Mouse (Mus musculus): ENCODE measurements around the gene Clec2l. TPM values are rescaled to one million over a fixed set of nuclear protein-coding genes. Genes with fewer than 3 reads are reported as not detected.
"Not testable (repeated sequence)": the region's sequence is repeated elsewhere in the genome, so short reads cannot be mapped to it uniquely, and the experiment has no call there.

Gene Clec2l
- total and polyA plus RNA-seq, 3 experiments, result 0.52 to 5.9 (median 0.84) TPM

- 75% methylated on average over 3 of the region's 3 CpGs for WGBS
- TF ChIP-seq CTCF (IDR thresholded peaks at IDR 0.05), result peak; percentile 34
- no peak for TF ChIP-seq POLR2A (IDR thresholded peaks at IDR 0.05; ENCODE audit: insufficient read depth, low read depth, low read length)
- H3K79me2 ChIP-seq (replicated peaks; ENCODE audit: control insufficient read depth, insufficient read depth, low read length), result no peaks in the 10 kb centered on the region
- intact Hi-C loops (cut with DNase I), result no loop called here
- H3K36me3 ChIP-seq (ENCODE audit: control insufficient read depth, insufficient read depth, low read length), result no peaks in the 10 kb centered on the region
- H3K4me1 ChIP-seq (ENCODE audit: control insufficient read depth, insufficient read depth, low read length), result no peaks in the 10 kb centered on the region
- no peaks in the 10 kb centered on the region for H3K27me3 ChIP-seq (ENCODE audit: control insufficient read depth, insufficient read depth, low read length)
- H3K4me3 ChIP-seq, result no peak overlapping the region
- no peak overlapping the region for H3K9ac ChIP-seq (ENCODE audit: low read depth, low read length)
- H3K27ac ChIP-seq, result no peak overlapping the region
- DNase-seq, result no peak
Observed at GRCm38 (mm10) chr6:38649545-38649944, 13.3 kb upstream of the Clec2l start.

- Histone ChIP-seq H3K4me1 (ENCODE audit: control insufficient read depth, insufficient read depth, low read length) (no peaks in the 10 kb centered on the region), H3K27ac (no peak overlapping the region), H3K79me2 (replicated peaks; ENCODE audit: control insufficient read depth, insufficient read depth, low read length) (no peaks in the 10 kb centered on the region), H3K9ac (ENCODE audit: low read depth, low read length) (no peak overlapping the region), H3K4me3 (no peak overlapping the region), H3K36me3 (ENCODE audit: control insufficient read depth, insufficient read depth, low read length) (no peaks in the 10 kb centered on the region), H3K27me3 (ENCODE audit: control insufficient read depth, insufficient read depth, low read length) (no peaks in the 10 kb centered on the region)
- TF ChIP-seq CTCF (IDR thresholded peaks at IDR 0.05) (peak; percentile 95), POLR2A (IDR thresholded peaks at IDR 0.05; ENCODE audit: insufficient read depth, low read depth, low read length) (no peak)
- 36% methylated on average over 14 of the region's 14 CpGs for WGBS
- peak; percentile 56 to 64 for DNase-seq
- intact Hi-C loops (cut with DNase I), result loop anchor here (1.0 to 5.0 kb wide), 3 partner anchors 45 to 417 kb away; no protein-coding TSS in a partner anchor
Observed at GRCm38 (mm10) chr6:38650263-38650937, 12.5 kb upstream of the Clec2l start.

GRCm38 (mm10) chr6:38661626-38662025 is 1.2 kb upstream of the Clec2l start:
- Histone ChIP-seq H3K27ac (no peak overlapping the region), H3K27me3 (ENCODE audit: control insufficient read depth, insufficient read depth, low read length) (peaks cover 1% of the 10 kb centered on the region; the same call in 1 of the 2 replicates), H3K9ac (ENCODE audit: low read depth, low read length) (no peak overlapping the region), H3K4me3 (no peak overlapping the region), H3K79me2 (replicated peaks; ENCODE audit: control insufficient read depth, insufficient read depth, low read length) (no peaks in the 10 kb centered on the region), H3K36me3 (ENCODE audit: control insufficient read depth, insufficient read depth, low read length) (no peaks in the 10 kb centered on the region), H3K4me1 (ENCODE audit: control insufficient read depth, insufficient read depth, low read length) (no peaks in the 10 kb centered on the region)
- whole genome bisulfite sequencing, result 91% methylated on average over 4 of the region's 4 CpGs
- no peak for DNase-seq
- intact Hi-C loops (cut with DNase I), result no loop called here
- TF ChIP-seq EP300 (IDR thresholded peaks at IDR 0.05; ENCODE audit: insufficient read depth, low read depth, low read length) (no peak), CTCF (IDR thresholded peaks at IDR 0.05) (no peak), POLR2A (IDR thresholded peaks at IDR 0.05; ENCODE audit: insufficient read depth, low read depth, low read length) (no peak)

GRCm38 (mm10) chr6:38669580-38669979 is 6.7 kb downstream of the Clec2l start:
- no peak for DNase-seq

GRCm38 (mm10) chr6:38670488-38670887 is 7.6 kb downstream of the Clec2l start:
- H3K79me2 ChIP-seq (replicated peaks; ENCODE audit: control insufficient read depth, insufficient read depth, low read length); intact Hi-C loops (cut with DNase I); H3K9ac ChIP-seq (ENCODE audit: low read depth, low read length); H3K27me3 ChIP-seq (ENCODE audit: control insufficient read depth, insufficient read depth, low read length); H3K4me1 ChIP-seq (ENCODE audit: control insufficient read depth, insufficient read depth, low read length); H3K27ac ChIP-seq; DNase-seq; H3K4me3 ChIP-seq; H3K36me3 ChIP-seq (ENCODE audit: control insufficient read depth, insufficient read depth, low read length): not testable (repeated sequence)
- 95% methylated on average over 1 of the region's 1 CpGs for WGBS

More at GRCm38 (mm10) chr6:38669580-38669979, 6.7 kb downstream of the Clec2l start:
- Histone ChIP-seq H3K36me3 (ENCODE audit: control insufficient read depth, insufficient read depth, low read length) (no peaks in the 10 kb centered on the region), H3K4me1 (ENCODE audit: control insufficient read depth, insufficient read depth, low read length) (no peaks in the 10 kb centered on the region), H3K4me3 (no peak overlapping the region), H3K27me3 (ENCODE audit: control insufficient read depth, insufficient read depth, low read length) (no peaks in the 10 kb centered on the region), H3K9ac (ENCODE audit: low read depth, low read length) (no peak overlapping the region), H3K27ac (no peak overlapping the region), H3K79me2 (replicated peaks; ENCODE audit: control insufficient read depth, insufficient read depth, low read length) (no peaks in the 10 kb centered on the region)
- intact Hi-C loops (cut with DNase I), result no loop called here
- 76% methylated on average over 6 of the region's 6 CpGs for WGBS
- TF ChIP-seq CTCF (IDR thresholded peaks at IDR 0.05) (no peak), EP300 (IDR thresholded peaks at IDR 0.05; ENCODE audit: insufficient read depth, low read depth, low read length) (no peak), POLR2A (IDR thresholded peaks at IDR 0.05; ENCODE audit: insufficient read depth, low read depth, low read length) (no peak)

- Histone ChIP-seq H3K27ac (no peak overlapping the region), H3K36me3 (ENCODE audit: control insufficient read depth, insufficient read depth, low read length) (no peaks in the 10 kb centered on the region), H3K9ac (ENCODE audit: low read depth, low read length) (no peak overlapping the region), H3K27me3 (ENCODE audit: control insufficient read depth, insufficient read depth, low read length) (no peaks in the 10 kb centered on the region), H3K4me3 (no peak overlapping the region), H3K4me1 (ENCODE audit: control insufficient read depth, insufficient read depth, low read length) (no peaks in the 10 kb centered on the region), H3K79me2 (replicated peaks; ENCODE audit: control insufficient read depth, insufficient read depth, low read length) (no peaks in the 10 kb centered on the region)
- intact Hi-C loops (cut with DNase I), result no loop called here
- no peak for DNase-seq
- TF ChIP-seq POLR2A (IDR thresholded peaks at IDR 0.05; ENCODE audit: insufficient read depth, low read depth, low read length), result no peak
- no peak for TF ChIP-seq EP300 (IDR thresholded peaks at IDR 0.05; ENCODE audit: insufficient read depth, low read depth, low read length)
- TF ChIP-seq CTCF (IDR thresholded peaks at IDR 0.05), result no peak
- 90% methylated on average over 7 of the region's 7 CpGs for WGBS
Observed at GRCm38 (mm10) chr6:38671270-38671669, 8.4 kb downstream of the Clec2l start.
